Mouse (Mus musculus): ENCODE measurements at regions not wholly inside any gene's neighbourhood (a gene's known extent, or its start where the extent isn't known, plus 50 kb on each side); places are given as distances from the start of the nearest gene placed in this dataset.

DNA sequence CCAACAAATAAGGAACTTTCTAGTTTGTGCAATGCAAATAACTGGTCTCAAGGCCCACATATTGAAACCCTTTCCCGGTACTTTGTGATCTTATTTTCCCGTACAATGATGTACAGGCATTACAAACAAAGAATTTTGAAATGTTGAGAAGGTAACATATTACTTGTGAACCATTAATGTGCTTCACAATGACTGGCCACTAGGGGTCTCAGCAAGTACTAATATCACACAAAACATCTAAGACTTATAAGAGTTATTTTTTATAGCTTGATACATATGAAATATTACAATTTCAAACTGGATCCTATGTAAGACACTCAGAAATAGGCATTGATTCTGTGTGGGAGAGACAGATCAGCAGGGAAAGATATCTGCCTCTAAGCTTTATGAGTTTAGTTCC lies 662.1 kb upstream of the Got2 start:
- H3K9me3 ChIP-seq (replicated peaks; ENCODE audit: low read length), result peaks cover 34% of the 10 kb centered on the region
- no peak overlapping the region for H3K27ac ChIP-seq (ENCODE audit: insufficient read depth, low read depth)
- dilution Hi-C loops (cut with MboI; ENCODE audit: extremely low pct_ligation_motif_present, extremely low pct_unique_long_range_greater_than_20kb, low sequenced_read_pairs), result no loop called here

DNA sequence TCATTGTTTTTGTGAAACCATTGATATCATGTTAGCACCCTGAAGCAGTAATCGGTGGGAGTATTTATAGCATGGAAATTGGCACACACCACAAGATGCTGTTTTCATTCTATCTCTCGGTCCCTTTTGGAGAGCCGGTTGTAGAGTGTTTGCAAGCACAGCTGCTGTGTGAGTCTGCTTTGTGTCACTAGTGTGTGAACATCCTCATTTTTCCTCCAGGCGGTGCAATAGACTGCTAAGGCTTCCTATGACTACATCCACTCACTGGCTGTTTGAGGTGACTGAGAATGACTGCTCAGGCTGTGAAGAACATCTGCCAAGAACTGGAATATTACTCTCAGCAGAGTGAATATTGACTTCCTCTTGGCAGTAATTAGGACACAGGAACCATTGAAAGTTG lies 660.3 kb upstream of the Got2 start:
- no peaks in the 10 kb centered on the region for H3K4me1 ChIP-seq (ENCODE audit: control insufficient read depth in 1 of 2, insufficient read depth in 2 of 2)
- TF ChIP-seq JUND (conservative IDR thresholded peaks at IDR 0.05; ENCODE audit: low read depth, low read length) (no peak), GABPA (IDR thresholded peaks at IDR 0.05; ENCODE audit: insufficient replicate concordance, low read depth, low read length) (no peak), CTCF (conservative IDR thresholded peaks at IDR 0.05 in 1 of 2, IDR thresholded peaks at IDR 0.05 in 1 of 2; ENCODE audit: low read depth in 2 of 2, low read length in 2 of 2) (no peak), POLR2AphosphoS2 (IDR thresholded peaks at IDR 0.05; ENCODE audit: low read depth, low read length) (no peak), NRF1 (IDR thresholded peaks at IDR 0.05; ENCODE audit: low read depth, low read length) (no peak), SMC3 (IDR thresholded peaks at IDR 0.05; ENCODE audit: low read depth, low read length) (no peak), SIN3A (IDR thresholded peaks at IDR 0.05; ENCODE audit: low read length) (no peak), E2F4 (IDR thresholded peaks at IDR 0.05; ENCODE audit: insufficient replicate concordance, low read depth, low read length) (no peak), BHLHE40 (IDR thresholded peaks at IDR 0.05; ENCODE audit: low read depth, low read length) (no peak)
- no peak for DNase-seq (ENCODE audit: extremely low read depth)

More for the DNA sequence above, 662.1 kb upstream of the Got2 start:
- no peaks in the 10 kb centered on the region for H3K4me1 ChIP-seq (ENCODE audit: control insufficient read depth in 1 of 2, insufficient read depth in 2 of 2)
- no peak overlapping the region for H3K4me2 ChIP-seq (ENCODE audit: insufficient read depth, low read depth, poor library complexity, severe bottlenecking)
- no peaks in the 10 kb centered on the region for H3K79me2 ChIP-seq (replicated peaks; ENCODE audit: control insufficient read depth, extremely low read depth, insufficient read depth, poor library complexity, severe bottlenecking)
- TF ChIP-seq ETS1 (conservative IDR thresholded peaks at IDR 0.05; ENCODE audit: low read depth, low read length), result no peak
- TF ChIP-seq MAZ (IDR thresholded peaks at IDR 0.05; ENCODE audit: low read depth, low read length), result no peak
- no peak for TF ChIP-seq SIN3A (IDR thresholded peaks at IDR 0.05; ENCODE audit: low read length)
- no peak for TF ChIP-seq JUND (conservative IDR thresholded peaks at IDR 0.05; ENCODE audit: low read depth, low read length)
- TF ChIP-seq RCOR1 (conservative IDR thresholded peaks at IDR 0.05; ENCODE audit: low read depth, low read length), result no peak
- TF ChIP-seq KAT2A (IDR thresholded peaks at IDR 0.05; ENCODE audit: insufficient replicate concordance, low read length), result no peak
- no peak for TF ChIP-seq ZKSCAN1 (IDR thresholded peaks at IDR 0.05; ENCODE audit: borderline replicate concordance, low read depth, low read length)
- no peak for TF ChIP-seq MYC (IDR thresholded peaks at IDR 0.05; ENCODE audit: low read depth, low read length)
- TF ChIP-seq MAFK (IDR thresholded peaks at IDR 0.05; ENCODE audit: insufficient replicate concordance, low read length), result no peak
- no peak for TF ChIP-seq POLR2A (IDR thresholded peaks at IDR 0.05; ENCODE audit: low read depth, low read length)
- TF ChIP-seq RAD21 (IDR thresholded peaks at IDR 0.05; ENCODE audit: low read depth, low read length), result no peak
- TF ChIP-seq PAX5 (IDR thresholded peaks at IDR 0.05; ENCODE audit: low read length), result no peak
- no peak for TF ChIP-seq CHD2 (IDR thresholded peaks at IDR 0.05; ENCODE audit: low read length)
- no peak for DNase-seq (ENCODE audit: extremely low read depth)
- no peaks in the 10 kb centered on the region for H3K27me3 ChIP-seq (replicated peaks)
- H3K36me3 ChIP-seq (replicated peaks in 1 of 2; ENCODE audit: control insufficient read depth in 1 of 2, insufficient read depth in 1 of 2, low read length in 1 of 2), result no peaks in the 10 kb centered on the region
- in situ Hi-C loops (cut with MboI; ENCODE audit: low pct_ligation_motif_present, low pct_unique_long_range_greater_than_20kb, low sequenced_read_pairs), result no loop called here
- H3K9ac ChIP-seq (ENCODE audit: insufficient read depth, low read depth), result no peak overlapping the region
- H3K4me3 ChIP-seq (replicated peaks in 1 of 3; ENCODE audit: low read depth in 2 of 3, low read length in 2 of 3, poor library complexity in 1 of 3), result no peak overlapping the region

More for the DNA sequence above, 660.3 kb upstream of the Got2 start:
- H3K4me3 ChIP-seq (replicated peaks in 1 of 3; ENCODE audit: low read depth in 2 of 3, low read length in 2 of 3, poor library complexity in 1 of 3), result no peak overlapping the region
- no peak overlapping the region for H3K4me2 ChIP-seq (ENCODE audit: insufficient read depth, low read depth, poor library complexity, severe bottlenecking)
- H3K27ac ChIP-seq (ENCODE audit: insufficient read depth, low read depth), result no peak overlapping the region
- in situ Hi-C loops (cut with MboI; ENCODE audit: low pct_ligation_motif_present, low pct_unique_long_range_greater_than_20kb, low sequenced_read_pairs), result no loop called here
- H3K9ac ChIP-seq (ENCODE audit: insufficient read depth, low read depth), result no peak overlapping the region
- dilution Hi-C loops (cut with MboI; ENCODE audit: extremely low pct_ligation_motif_present, extremely low pct_unique_long_range_greater_than_20kb, low sequenced_read_pairs), result no loop called here
- H3K9me3 ChIP-seq (replicated peaks; ENCODE audit: low read length), result peaks cover 48% of the 10 kb centered on the region
- no peaks in the 10 kb centered on the region for H3K79me2 ChIP-seq (replicated peaks; ENCODE audit: control insufficient read depth, extremely low read depth, insufficient read depth, poor library complexity, severe bottlenecking)
- H3K27me3 ChIP-seq (replicated peaks), result no peaks in the 10 kb centered on the region
- no peaks in the 10 kb centered on the region for H3K36me3 ChIP-seq (replicated peaks in 1 of 2; ENCODE audit: control insufficient read depth in 1 of 2, insufficient read depth in 1 of 2, low read length in 1 of 2)

Data from CH12.LX (cell line).